Mouse (Mus musculus) midbrain, embryonic 13.5 days (tissue): Measurements from ENCODE around the gene Il1rap. TPM values are rescaled to one million over a fixed set of nuclear protein-coding genes. Genes with fewer than 3 reads are reported as not detected.

Source experiments
- ATAC-seq: fragments of 200-750 bp; cut with Nextera tagmentation; 2 replicates; pipeline ENCODE4 v1.8.0; 2017; ENCODE audit warnings: mild to moderate bottlenecking, moderate TSS enrichment, moderate library complexity
- H3K27ac ChIP-seq: fragments of 300-500 bp; sonication (generic); 2 replicates; pipeline ENCODE4 v1.5.1; 2015; ENCODE audit warnings: inconsistent platforms, mild to moderate bottlenecking, moderate library complexity
- H3K27me3 ChIP-seq: fragments of 300-500 bp; sonication (generic); 2 replicates; pipeline ENCODE4 v1.6.1; 2015; ENCODE audit warnings: mild to moderate bottlenecking, inconsistent platforms
- H3K36me3 ChIP-seq: fragments of 300-500 bp; sonication (generic); 2 replicates; pipeline ENCODE4 v1.6.1; 2015; ENCODE audit warnings: mild to moderate bottlenecking, inconsistent platforms
- H3K4me1 ChIP-seq: fragments of 300-500 bp; sonication (generic); replicated peaks from 2 replicates; pipeline ENCODE4 v1.6.1; 2015; ENCODE audit warnings: inconsistent platforms
- H3K4me2 ChIP-seq: fragments of 300-500 bp; sonication (generic); replicated peaks from 2 replicates; pipeline ENCODE4 v1.6.1; 2015; ENCODE audit warnings: moderate library complexity, mild to moderate bottlenecking, inconsistent platforms
- H3K4me3 ChIP-seq: fragments of 300-500 bp; sonication (generic); replicated peaks from 2 replicates; pipeline ENCODE4 v1.5.1; 2015; ENCODE audit warnings: mild to moderate bottlenecking, inconsistent platforms
- H3K9ac ChIP-seq: fragments of 300-500 bp; sonication (generic); replicated peaks from 2 replicates; pipeline ENCODE4 v1.6.1; 2015; ENCODE audit warnings: mild to moderate bottlenecking, inconsistent platforms
- H3K9me3 ChIP-seq: fragments of 300-500 bp; sonication (generic); 2 replicates; pipeline ENCODE4 v1.6.1; 2016; ENCODE audit warnings: mild to moderate bottlenecking, inconsistent platforms
- WGBS: fragments of 180-500 bp; shearing (Covaris S2); methylation state at CpG from one replicate; pipeline ENCODE4 v1.1.7; 2015; 5-methylcytosine and 5-hydroxymethylcytosine counted together
- polyA plus RNA-seq: library from polyadenylated mRNA; unstranded; fragments of >200 nt; fragmentation: Nextera tagmentation; extraction: Ambion mirVana; gene quantifications from 2 replicates; pipeline ENCODE4 v1.2.1, GENCODE M21; 2015

Gene Il1rap
- polyA plus RNA-seq: 5.2 and 6.3 TPM in 2 replicates

- Histone ChIP-seq H3K4me2 (peak within 1 kb of the TSS; percentile 79), H3K27ac (no peak within 1 kb of the TSS), H3K4me3 (peak within 1 kb of the TSS; percentile 64), H3K36me3 (no peaks in the 10 kb centered on the region), H3K9me3 (no peaks in the 10 kb centered on the region), H3K27me3 (peaks cover 7% of the 10 kb centered on the region; the same call in 1 of the 2 replicates), H3K4me1 (0 out of 2 replicates have a peak, but pooled peaks cover 5% of the 10 kb centered on the region), H3K9ac (peak within 1 kb of the TSS; percentile 71)
- WGBS: 3% methylated on average over 51 of the region's 51 CpGs
- peak; percentile 97 for ATAC-seq
Observed at GRCm38 (mm10) chr16:26581048-26581912, at the start of gene Il1rap. Gene Il1rap, plus strand, starts transcription at chr16:26581704.

GRCm38 (mm10) chr16:26532287-26532686, 49.2 kb upstream of the Il1rap start:
- no peak overlapping the region for H3K9ac ChIP-seq
- no peak for ATAC-seq
- WGBS: 100% methylated on average over 1 of the region's 1 CpGs
- no peak overlapping the region for H3K4me2 ChIP-seq
- peaks cover 12% of the 10 kb centered on the region; the same call in 1 of the 2 replicates for H3K4me1 ChIP-seq
- no peak overlapping the region for H3K27ac ChIP-seq
- H3K27me3 ChIP-seq: no peaks in the 10 kb centered on the region
- no peaks in the 10 kb centered on the region for H3K9me3 ChIP-seq
- no peak overlapping the region for H3K4me3 ChIP-seq
- no peaks in the 10 kb centered on the region for H3K36me3 ChIP-seq

- Histone ChIP-seq H3K4me1 (peaks cover 10% of the 10 kb centered on the region), H3K9me3 (no peaks in the 10 kb centered on the region), H3K9ac (no peak overlapping the region), H3K4me3 (no peak overlapping the region), H3K27me3 (no peaks in the 10 kb centered on the region), H3K4me2 (no peak overlapping the region), H3K36me3 (no peaks in the 10 kb centered on the region), H3K27ac (peak overlapping the region; percentile 3; the same call in 1 of the 2 replicates)
- 22% methylated on average over 7 of the region's 7 CpGs for WGBS
- peak; percentile 53 for ATAC-seq
Observed at GRCm38 (mm10) chr16:26546170-26546878, 35.2 kb upstream of the Il1rap start.

- Histone ChIP-seq H3K4me1 (peaks cover 10% of the 10 kb centered on the region), H3K27me3 (no peaks in the 10 kb centered on the region), H3K4me2 (no peak overlapping the region), H3K36me3 (no peaks in the 10 kb centered on the region), H3K27ac (no peak overlapping the region), H3K9ac (no peak overlapping the region), H3K9me3 (no peaks in the 10 kb centered on the region), H3K4me3 (no peak overlapping the region)
- no peak for ATAC-seq
- WGBS: 78% methylated on average over 1 of the region's 1 CpGs
Observed at GRCm38 (mm10) chr16:26546879-26547206, 34.7 kb upstream of the Il1rap start.

- Histone ChIP-seq H3K9me3 (no peaks in the 10 kb centered on the region), H3K4me1 (peaks cover 10% of the 10 kb centered on the region), H3K9ac (no peak overlapping the region), H3K4me2 (no peak overlapping the region), H3K4me3 (no peak overlapping the region), H3K27me3 (no peaks in the 10 kb centered on the region), H3K36me3 (no peaks in the 10 kb centered on the region), H3K27ac (no peak overlapping the region)
- no peak for ATAC-seq
- 85% methylated on average over 2 of the region's 2 CpGs for WGBS
Observed at GRCm38 (mm10) chr16:26549221-26549620, 32.3 kb upstream of the Il1rap start.

GRCm38 (mm10) chr16:26552234-26552633, 29.3 kb upstream of the Il1rap start:
- H3K9me3 ChIP-seq: no peaks in the 10 kb centered on the region
- no peak for ATAC-seq
- H3K4me1 ChIP-seq: peaks cover under 1% of the 10 kb centered on the region; the same call in 1 of the 2 replicates
- no peaks in the 10 kb centered on the region for H3K36me3 ChIP-seq
- H3K9ac ChIP-seq: no peak overlapping the region
- no peaks in the 10 kb centered on the region for H3K27me3 ChIP-seq
- 87% methylated on average over 3 of the region's 3 CpGs for WGBS
- no peak overlapping the region for H3K4me3 ChIP-seq
- H3K4me2 ChIP-seq: no peak overlapping the region
- H3K27ac ChIP-seq: no peak overlapping the region

GRCm38 (mm10) chr16:26558797-26559196, 22.7 kb upstream of the Il1rap start:
- Histone ChIP-seq H3K27me3 (no peaks in the 10 kb centered on the region), H3K9ac (no peak overlapping the region), H3K36me3 (no peaks in the 10 kb centered on the region), H3K4me1 (no peaks in the 10 kb centered on the region), H3K4me2 (no peak overlapping the region), H3K27ac (no peak overlapping the region), H3K9me3 (no peaks in the 10 kb centered on the region), H3K4me3 (no peak overlapping the region)
- WGBS: 95% methylated on average over 1 of the region's 1 CpGs
- no peak for ATAC-seq

- H3K4me2 ChIP-seq: no peak overlapping the region
- ATAC-seq: no peak
- no peak overlapping the region for H3K9ac ChIP-seq
- no peak overlapping the region for H3K4me3 ChIP-seq
- no peak overlapping the region for H3K27ac ChIP-seq
- no peaks in the 10 kb centered on the region for H3K4me1 ChIP-seq
- no peaks in the 10 kb centered on the region for H3K27me3 ChIP-seq
- no peaks in the 10 kb centered on the region for H3K36me3 ChIP-seq
- H3K9me3 ChIP-seq: no peaks in the 10 kb centered on the region
- 14% methylated on average over 2 of the region's 2 CpGs for WGBS
Observed at GRCm38 (mm10) chr16:26561743-26562142, 19.8 kb upstream of the Il1rap start.

GRCm38 (mm10) chr16:26562771-26563170, 18.7 kb upstream of the Il1rap start:
- Histone ChIP-seq H3K4me3 (no peak overlapping the region), H3K4me1 (no peaks in the 10 kb centered on the region), H3K9me3 (no peaks in the 10 kb centered on the region), H3K36me3 (no peaks in the 10 kb centered on the region), H3K27ac (no peak overlapping the region), H3K4me2 (no peak overlapping the region), H3K27me3 (no peaks in the 10 kb centered on the region), H3K9ac (no peak overlapping the region)
- no peak for ATAC-seq
- 86% methylated on average over 2 of the region's 2 CpGs for WGBS

- no peak for ATAC-seq
- H3K4me1 ChIP-seq: no peaks in the 10 kb centered on the region
- H3K4me3 ChIP-seq: no peak overlapping the region
- H3K9ac ChIP-seq: no peak overlapping the region
- H3K27ac ChIP-seq: no peak overlapping the region
- H3K9me3 ChIP-seq: no peaks in the 10 kb centered on the region
- no peaks in the 10 kb centered on the region for H3K27me3 ChIP-seq
- no peak overlapping the region for H3K4me2 ChIP-seq
- H3K36me3 ChIP-seq: no peaks in the 10 kb centered on the region
Observed at GRCm38 (mm10) chr16:26569387-26569978, 12.0 kb upstream of the Il1rap start.

GRCm38 (mm10) chr16:26571836-26572235, 9.7 kb upstream of the Il1rap start:
- WGBS: 88% methylated on average over 2 of the region's 2 CpGs
- Histone ChIP-seq H3K27ac (no peak overlapping the region), H3K4me1 (no peaks in the 10 kb centered on the region), H3K36me3 (no peaks in the 10 kb centered on the region), H3K9ac (no peak overlapping the region), H3K27me3 (no peaks in the 10 kb centered on the region), H3K9me3 (no peaks in the 10 kb centered on the region), H3K4me3 (no peak overlapping the region), H3K4me2 (no peak overlapping the region)
- no peak for ATAC-seq

GRCm38 (mm10) chr16:26574173-26574572, 7.3 kb upstream of the Il1rap start:
- Histone ChIP-seq H3K4me1 (no peaks in the 10 kb centered on the region), H3K9me3 (no peaks in the 10 kb centered on the region), H3K36me3 (no peaks in the 10 kb centered on the region), H3K27ac (no peak overlapping the region), H3K4me2 (no peak overlapping the region), H3K27me3 (no peaks in the 10 kb centered on the region), H3K9ac (no peak overlapping the region), H3K4me3 (no peak overlapping the region)
- 95% methylated on average over 5 of the region's 5 CpGs for WGBS
- no peak for ATAC-seq
